Mouse (Mus musculus) embryonic fibroblast, embryonic 13.5 days (primary cell): ENCODE data around the gene C1qtnf1.

ENCODE experiments used
- CTCF ChIP-seq: IDR thresholded peaks from 2 replicates; pipeline ENCODE4 v1.5.1; 2011; ENCODE audit warnings: mild to moderate bottlenecking, control low read depth, low read length, moderate library complexity, borderline replicate concordance; ENCODE audit not compliant: insufficient read depth
- POLR2A ChIP-seq: IDR thresholded peaks from 2 replicates; pipeline ENCODE4 v1.6.1; 2011; ENCODE audit warnings: low read depth, mild to moderate bottlenecking, control low read depth, low read length, moderate library complexity

- no peak for TF ChIP-seq CTCF
- no peak for TF ChIP-seq POLR2A
Observed at GRCm38 (mm10) chr11:118413055-118413454, 14.9 kb upstream of the C1qtnf1 start.
